Mouse (Mus musculus): ENCODE results near the gene 4930507D05Rik.
"Not testable (repeated sequence)": the region's sequence is repeated elsewhere in the genome, so short reads cannot be mapped to it uniquely, and the experiment has no call there.

The 4930507D05Rik gene

GRCm38 (mm10) chr10:62476980-62477379, 27.7 kb downstream of the 4930507D05Rik start:
- no peak for DNase-seq (ENCODE audit: low read depth, low spot score)

- no peak for DNase-seq (ENCODE audit: low read depth, low spot score)
Observed at GRCm38 (mm10) chr10:62481108-62481852, 32.0 kb downstream of the 4930507D05Rik start.

GRCm38 (mm10) chr10:62485878-62486582, 36.7 kb downstream of the 4930507D05Rik start:
- DNase-seq (ENCODE audit: low read depth, low spot score) = peak; percentile 63

- peak; percentile 97 for DNase-seq (ENCODE audit: low read depth, low spot score)
Observed at GRCm38 (mm10) chr10:62486618-62487415, 37.5 kb downstream of the 4930507D05Rik start, which contains the start of gene Vps26a. Gene Vps26a (minus strand): TSS chr10:62486805.

GRCm38 (mm10) chr10:62488266-62488665, 39.0 kb downstream of the 4930507D05Rik start:
- DNase-seq (ENCODE audit: low read depth, low spot score) = peak; percentile 81

GRCm38 (mm10) chr10:62491681-62492080, 42.4 kb downstream of the 4930507D05Rik start:
- not testable (repeated sequence) for DNase-seq (ENCODE audit: low read depth, low spot score)

- peak; percentile 84 for DNase-seq (ENCODE audit: low read depth, low spot score)
Observed at GRCm38 (mm10) chr10:62500088-62500915, 51.0 kb downstream of the 4930507D05Rik start.

Data from 3T3-L1 (cell line).